Mouse (Mus musculus): Measurements from ENCODE around the gene Art3.

- TF ChIP-seq CTCF (IDR thresholded peaks at IDR 0.05; ENCODE audit: control insufficient read depth, insufficient read depth, insufficient replicate concordance, low read depth, low read length) (no peak), POLR2A (IDR thresholded peaks at IDR 0.05; ENCODE audit: control insufficient read depth, low read depth, low read length) (no peak)
Measured at GRCm38 (mm10) chr5:92365146-92365705, 33.6 kb downstream of the Art3 start.

Data from testis, adult 2 months (tissue).